Mouse (Mus musculus): Measurements from ENCODE around the gene Mmachc.
A peak's percentile ranks its signal among the peaks of the same experiment; 100 is the strongest.

Gene Mmachc

DNA sequence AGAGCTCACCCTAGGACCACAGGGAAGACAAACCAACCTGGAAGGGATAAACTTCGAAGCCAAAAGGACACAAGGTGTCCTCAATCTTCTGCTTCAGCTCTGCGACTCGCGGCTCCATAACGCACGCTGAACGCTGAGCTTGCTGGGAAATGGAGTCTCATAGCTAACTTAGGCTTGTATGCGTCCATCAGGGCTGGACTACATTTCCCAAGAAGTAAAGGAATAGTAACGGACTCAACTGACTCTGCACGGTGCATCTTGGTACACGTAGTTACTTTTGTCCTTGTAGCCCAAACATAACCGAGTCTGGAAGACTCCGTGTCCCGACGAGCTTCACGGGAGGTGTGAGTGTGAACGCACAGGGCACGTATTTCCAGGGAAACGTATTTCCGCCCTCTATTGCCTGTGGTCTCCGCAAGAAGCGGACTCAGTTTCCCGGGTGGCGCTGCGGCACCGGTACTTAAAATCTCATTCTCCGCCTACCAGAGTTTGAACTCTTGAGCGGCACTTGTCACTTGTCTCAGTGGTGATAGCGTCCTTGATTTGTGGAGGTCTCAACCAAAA lies at the start of gene Mmachc, which contains the start of gene Ccdc163:
Gene Mmachc, minus strand, starts transcription at position 206 of the 564 bp plus-strand sequence.
Gene Ccdc163, plus strand, starts transcription at position 309 of the 564 bp plus-strand sequence.
- peak; percentile 97 to 98 for DNase-seq (ENCODE audit: low spot score in 2 of 2)

DNA sequence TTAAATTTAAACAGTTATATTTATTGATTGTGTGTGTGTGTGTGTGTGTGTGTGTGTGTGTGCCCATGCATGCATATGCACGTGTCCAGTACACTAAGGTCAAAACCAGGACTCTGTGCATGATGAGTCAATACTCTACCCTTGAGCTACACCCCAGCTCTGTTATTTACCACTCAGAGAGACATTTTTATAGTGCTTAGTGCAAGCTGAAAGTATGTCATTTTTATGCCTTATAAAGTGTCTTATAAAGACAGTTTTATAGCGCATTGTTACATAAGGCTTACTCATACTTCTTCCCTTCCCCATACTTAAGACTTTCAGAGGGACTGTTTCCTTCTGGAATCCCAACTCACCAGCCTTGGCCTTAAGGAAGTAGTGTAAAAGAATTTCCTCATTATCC lies 41.5 kb upstream of the Mmachc start:
- no peak for DNase-seq (ENCODE audit: low spot score in 2 of 2)

DNA sequence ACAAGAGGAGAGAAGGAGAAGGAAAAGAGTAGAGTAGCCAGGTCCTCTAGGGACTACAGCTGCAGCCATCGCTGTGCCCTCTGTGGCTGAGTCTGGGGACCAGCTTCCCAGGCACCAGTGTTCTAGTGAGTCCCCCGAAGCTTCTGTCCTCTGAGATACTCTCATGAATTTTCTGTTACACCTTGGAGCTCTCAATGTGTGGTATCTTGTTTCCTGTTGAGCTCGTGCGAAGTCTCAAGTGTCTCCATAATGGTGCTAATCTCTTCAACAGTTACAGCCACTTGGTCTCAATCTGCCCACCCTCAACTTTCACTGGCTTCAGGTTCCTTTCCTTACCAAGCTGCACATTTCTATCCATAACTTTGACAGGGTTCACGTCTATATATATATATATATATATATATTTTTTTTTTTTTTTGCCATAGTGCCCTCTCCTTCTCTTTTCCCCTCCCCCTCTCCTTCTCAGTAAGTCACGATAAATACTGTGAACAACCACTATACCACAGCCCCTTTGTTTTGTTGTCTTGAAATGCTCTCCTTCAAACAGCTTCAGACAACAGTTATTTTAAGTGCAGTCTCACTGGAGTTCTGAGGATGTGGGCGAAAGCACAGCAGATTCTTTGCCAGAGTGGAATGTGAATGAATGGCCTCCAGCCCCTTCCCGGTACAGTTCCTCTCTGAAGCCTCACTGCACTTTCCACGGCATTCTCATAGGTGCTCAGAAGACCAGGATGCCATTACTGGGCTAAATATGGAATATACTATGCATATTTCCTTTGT lies 31.0 kb upstream of the Mmachc start:
- DNase-seq (ENCODE audit: low spot score in 2 of 2) = no peak

DNA sequence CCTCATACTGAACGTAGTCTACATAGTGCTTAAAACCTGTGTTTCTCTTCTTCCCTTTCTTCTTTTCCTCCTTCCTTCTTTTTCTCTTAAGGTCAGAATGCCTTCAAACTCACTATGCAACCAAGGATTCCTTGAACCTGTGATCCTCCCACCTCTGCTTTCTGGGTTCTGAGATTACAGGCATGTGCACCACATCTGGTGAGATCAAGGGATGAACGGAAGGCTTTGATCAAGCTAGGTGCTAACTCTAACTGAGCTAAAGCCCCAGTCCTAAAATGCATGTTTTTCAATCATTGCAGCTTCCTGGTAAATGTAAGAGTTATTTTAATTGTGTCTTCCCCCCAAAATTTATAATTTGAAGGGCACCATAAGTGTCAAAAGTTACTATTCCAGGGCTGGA lies 26.8 kb upstream of the Mmachc start:
- no peak for DNase-seq (ENCODE audit: low spot score in 2 of 2)

DNA sequence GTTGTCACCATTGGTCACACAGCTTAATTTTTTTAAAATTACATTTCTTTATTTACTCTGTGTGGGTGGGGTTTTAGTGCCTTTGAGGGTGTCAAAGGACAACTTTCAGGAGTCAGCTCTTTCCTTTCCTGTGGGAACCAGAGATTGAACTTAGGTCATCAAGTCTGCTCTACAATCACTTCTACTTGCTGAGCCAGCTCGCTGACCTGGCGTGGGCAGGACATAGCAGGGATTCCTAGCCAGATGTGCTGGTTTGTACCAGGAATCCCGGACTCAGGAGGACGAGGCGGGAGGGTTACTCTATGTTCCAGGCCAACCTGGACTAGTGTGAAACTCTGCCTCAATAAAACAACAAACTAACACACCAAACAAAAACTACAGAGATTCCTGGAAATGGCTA lies 24.1 kb upstream of the Mmachc start:
- DNase-seq (ENCODE audit: low spot score in 2 of 2) = no peak

DNA sequence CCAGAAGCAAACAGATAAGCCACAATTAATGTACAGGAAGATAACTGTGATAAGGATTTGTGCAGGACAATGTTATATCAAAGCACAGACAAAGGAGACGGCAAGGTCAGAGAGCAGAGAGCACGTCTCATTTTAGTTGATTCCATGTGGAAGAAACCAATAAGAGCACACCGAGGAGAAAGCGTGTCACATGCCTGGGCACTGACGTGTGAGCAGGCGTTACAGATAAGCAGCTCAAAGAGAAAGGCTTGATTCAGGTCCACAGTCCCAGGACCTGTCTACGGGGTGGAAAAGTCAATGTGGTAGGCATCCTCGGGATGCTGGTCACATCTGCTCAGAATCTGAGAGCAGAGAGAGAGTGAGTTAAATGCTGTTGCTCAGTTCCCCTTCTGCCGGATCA lies 22.9 kb upstream of the Mmachc start:
- DNase-seq (ENCODE audit: low spot score in 2 of 2) = no peak

DNA sequence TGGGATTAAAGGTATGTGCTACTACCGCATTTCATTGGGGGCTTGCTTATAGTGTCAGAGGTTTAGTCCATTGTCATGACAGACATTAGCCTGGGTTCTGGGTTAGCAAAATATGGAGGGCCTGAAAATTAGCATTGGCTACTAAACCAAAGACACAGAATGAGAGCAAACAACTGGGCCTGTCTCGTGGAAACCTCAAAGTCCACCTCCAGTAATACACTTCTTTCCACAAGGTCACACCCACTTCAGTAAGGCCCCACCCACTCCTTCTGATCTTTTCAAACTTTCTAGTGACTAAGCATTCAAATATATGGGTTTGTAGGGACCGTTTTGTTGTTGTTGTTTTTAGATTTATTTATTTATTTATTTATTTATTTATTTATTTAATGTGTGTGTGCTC lies 21.3 kb upstream of the Mmachc start:
- DNase-seq (ENCODE audit: low spot score in 2 of 2) = no peak

DNA sequence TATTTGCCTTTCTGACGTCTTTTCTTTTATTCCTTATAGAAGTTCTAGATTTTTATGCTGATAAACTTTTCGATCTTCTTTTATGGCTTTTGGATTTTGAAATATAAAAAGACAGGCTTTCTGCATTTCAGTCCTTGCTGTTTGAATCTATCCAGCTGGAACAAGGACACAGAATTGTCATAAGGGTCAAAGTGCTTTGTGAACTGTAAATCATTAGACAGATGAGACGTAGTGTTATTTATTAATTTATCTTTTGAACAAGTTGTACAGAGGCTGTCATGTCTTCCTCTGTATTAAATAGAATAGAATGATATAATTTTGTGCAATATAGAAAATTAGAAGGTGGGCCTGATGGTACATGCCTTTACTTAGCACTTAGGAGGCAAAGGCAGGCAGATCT lies 19.2 kb upstream of the Mmachc start:
- no peak for DNase-seq (ENCODE audit: low spot score in 2 of 2)

DNA sequence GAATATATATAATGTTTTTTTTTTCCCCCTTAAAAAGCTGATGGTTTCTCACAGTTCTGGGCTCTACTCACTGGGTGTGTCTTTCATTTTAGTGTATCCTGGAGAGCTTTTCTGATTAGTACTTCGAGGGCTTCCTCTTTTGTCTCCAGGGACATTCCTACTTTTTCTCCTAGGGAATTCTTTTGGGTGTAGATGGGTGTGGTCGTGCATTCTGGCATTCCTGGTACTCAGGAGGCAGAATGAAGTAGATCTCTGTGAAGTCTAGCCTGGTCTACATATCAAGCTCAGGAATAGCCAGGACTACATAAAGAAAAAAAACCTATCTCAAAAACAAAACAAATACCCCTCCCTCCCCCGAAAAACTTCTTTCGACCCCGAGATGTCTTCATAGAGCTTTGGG lies 17.2 kb upstream of the Mmachc start:
- DNase-seq (ENCODE audit: low spot score in 2 of 2) = no peak

DNA sequence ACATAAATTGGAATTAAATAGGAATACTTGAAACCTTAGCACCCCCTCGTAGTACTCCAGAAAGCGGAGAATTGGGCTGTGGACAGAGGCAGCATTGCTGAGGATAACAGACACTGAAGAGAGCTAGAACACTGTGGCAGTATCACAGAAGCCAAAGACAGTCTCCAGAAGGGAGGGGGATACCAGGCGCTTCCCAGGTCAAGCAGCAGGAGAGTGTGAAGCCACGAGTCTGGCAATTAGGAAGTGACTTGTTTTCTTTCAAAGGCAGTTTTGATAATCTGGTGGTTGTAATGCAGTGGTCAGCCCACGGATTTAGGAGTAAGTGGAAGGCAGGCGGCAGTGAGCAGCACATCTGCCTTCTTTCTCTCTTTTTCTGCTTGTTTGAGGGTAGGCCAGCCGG lies 14.0 kb upstream of the Mmachc start:
- DNase-seq (ENCODE audit: low spot score in 2 of 2) = no peak

DNA sequence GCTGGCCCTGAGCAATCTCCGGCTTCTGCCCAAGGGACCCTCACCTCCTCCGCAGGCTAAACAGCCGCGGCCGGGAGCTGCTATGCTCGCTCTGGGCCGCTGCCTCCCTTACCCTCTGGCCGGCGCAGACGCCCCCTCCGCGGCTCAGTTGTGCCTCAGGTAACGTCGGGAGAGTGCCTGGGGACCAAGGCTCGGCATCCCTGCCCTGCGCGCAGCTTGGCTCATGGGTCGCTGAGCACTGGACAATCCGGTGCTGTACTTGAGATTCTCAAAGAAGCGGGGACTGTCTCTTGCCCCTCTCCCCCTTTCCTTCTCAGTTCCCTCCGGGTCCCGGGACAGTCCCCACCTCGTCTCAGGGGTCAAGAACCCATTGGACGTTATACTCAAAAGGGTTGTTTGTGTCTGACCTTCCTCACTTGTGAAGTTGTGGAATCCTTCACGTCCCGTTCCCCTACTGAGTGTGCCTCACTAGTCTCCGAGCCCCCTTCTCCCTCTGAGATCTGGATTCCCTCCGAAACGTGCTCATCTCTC lies 13.0 kb upstream of the Mmachc start:
- DNase-seq (ENCODE audit: low spot score in 2 of 2) = no peak

DNA sequence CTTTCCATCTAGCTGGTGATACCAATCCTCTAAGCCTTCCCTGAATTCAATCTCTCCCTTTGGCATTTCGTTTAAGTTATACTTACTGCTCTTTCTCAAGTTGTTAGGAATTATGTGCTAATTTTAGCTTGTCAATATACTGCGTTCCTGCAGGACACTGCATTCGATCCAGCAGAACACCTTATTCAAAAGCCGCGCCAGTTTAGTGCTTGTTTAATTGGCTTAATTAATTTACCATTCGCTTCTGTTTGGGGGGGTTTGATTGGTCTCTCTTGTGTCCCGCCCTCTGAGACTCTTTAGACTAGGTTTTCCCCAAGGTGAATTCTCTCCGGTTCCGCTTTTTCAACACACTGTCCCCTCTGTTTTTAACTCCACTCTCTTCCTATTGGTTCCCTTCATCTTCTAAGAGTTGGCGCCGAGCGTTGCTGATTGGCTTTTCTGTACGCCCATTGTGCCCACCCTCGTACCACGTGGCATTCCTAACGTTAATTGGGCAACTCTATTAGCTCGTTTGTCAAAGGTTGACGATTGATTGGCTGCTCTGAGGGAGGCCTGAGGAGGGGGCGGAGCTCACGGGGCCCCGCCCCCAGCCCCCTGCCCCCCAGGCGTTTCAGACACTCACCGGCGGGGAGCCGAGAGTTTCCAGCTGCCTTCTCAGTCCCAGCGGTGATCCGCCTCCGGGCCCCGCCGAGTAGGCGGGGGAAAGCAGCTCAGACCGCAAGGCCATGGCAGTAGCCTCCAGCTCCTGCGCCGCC lies 12.3 kb upstream of the Mmachc start, which contains the start of gene Tesk2:
Gene Tesk2, plus strand, starts transcription at position 606 of the 755 bp plus-strand sequence.
- peak; percentile 92 to 97 for DNase-seq (ENCODE audit: low spot score in 2 of 2)

DNA sequence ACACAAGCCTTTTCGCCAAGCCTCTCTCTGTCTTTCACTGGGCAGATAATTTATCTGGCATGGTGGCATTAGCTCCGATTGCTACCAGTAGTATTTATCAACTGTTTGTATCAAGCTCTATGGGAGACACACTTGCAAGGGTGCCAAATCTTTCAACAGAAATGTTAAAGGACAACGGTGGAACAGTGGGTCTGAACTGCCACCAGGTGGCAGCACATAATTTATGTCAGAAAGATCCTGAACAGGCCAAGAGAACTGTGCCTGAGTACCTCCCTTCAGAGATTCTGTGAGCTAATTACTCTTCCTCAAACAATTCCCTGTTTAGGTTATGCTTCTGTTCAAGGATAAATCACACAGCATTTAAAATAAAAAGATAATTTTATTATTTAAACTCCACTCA lies 11.2 kb upstream of the Mmachc start:
- peak in 1 of 2 experiments; percentile 70 for DNase-seq (ENCODE audit: low spot score in 2 of 2)

DNA sequence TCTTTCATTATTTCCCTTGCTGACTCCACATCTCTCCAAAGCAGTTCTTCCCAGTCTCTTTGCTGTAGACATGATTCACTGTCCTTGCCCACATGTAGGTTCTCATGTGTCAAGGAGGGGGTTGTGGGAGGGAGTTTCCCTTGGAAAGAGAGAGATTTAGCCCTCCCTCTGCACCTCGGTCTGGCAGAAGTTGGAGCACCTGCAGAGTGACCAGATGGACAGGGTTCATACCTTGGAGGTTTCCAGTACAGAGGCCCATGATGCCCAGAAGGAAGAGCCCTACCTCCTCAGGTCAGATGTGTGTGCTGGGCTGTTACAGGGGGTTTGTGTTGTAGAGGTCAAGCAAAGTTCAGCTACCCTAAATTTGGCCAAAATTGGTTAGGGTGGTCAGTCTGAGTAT lies 4.3 kb upstream of the Mmachc start:
- no peak for DNase-seq (ENCODE audit: low spot score in 2 of 2)

DNA sequence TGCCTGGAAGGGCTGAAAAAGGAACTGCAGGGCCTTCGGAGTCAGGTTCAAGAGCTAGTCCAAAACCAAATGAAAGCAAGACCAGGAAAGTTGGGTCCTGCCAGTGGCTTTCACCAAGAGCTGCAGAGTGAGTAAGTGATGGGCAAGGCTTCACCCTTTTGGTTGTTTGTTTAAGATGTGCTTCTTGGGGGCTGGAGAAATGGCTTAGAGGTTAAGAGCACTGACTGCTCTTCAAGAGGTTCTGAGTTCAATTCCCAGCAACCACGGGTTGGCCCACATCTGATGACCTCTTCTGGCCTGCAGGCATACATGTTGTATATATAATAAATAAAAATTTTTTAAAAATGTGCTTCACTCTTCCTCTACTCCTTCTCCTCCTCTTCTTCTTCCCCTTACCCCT lies 1.9 kb upstream of the Mmachc start:
- DNase-seq (ENCODE audit: low spot score in 2 of 2) = no peak

DNA sequence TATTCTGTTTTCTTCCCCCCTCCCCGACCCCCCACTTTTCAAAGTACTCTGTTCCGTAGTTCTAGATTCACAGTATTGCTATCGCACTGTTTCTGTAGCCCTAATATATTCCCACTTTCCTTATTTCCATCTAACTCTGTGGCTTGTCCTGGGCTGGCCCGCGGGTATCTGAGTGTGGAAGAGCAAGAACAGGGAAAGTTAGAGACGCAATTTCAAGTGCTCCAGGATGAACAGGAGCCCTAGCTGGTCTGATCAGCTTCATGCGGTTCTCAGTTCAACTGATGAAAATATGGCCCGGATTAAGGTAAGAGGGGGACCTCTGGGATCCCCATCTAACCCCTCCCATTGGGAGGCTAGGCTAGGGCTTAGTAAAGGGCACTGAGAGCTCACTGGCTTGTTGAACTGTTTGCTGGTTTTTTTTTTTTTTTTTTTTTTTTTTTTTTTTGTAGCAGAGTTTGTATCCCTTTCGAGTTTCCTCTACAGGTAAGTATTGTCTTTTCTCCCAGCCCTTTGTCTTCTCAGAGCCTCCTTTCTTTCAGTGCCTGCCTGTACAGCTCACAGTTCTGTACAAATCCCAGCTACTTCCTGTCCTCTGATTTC lies 685 bp upstream of the Mmachc start:
- no peak for DNase-seq (ENCODE audit: low spot score in 2 of 2)

DNA sequence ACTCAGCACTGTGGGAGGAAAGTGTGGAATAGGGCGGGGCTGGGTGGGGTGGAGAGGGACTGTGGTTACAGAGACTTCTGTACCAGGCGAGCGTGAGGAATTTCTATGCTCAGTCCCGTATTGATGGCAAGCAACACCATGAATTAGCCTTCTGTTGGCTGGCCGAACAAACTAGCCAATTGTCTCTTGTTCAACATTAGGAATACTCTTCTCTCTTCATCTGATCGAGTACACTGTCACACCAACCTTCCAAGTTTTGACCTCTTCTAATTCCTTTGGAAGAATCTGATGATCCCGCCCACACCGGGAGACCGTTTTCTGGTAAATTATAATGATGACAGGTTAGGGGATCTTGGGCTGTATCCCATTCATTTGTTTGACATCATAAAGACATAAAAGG lies 540 bp downstream of the Mmachc start:
- peak in 1 of 2 experiments; percentile 47 for DNase-seq (ENCODE audit: low spot score in 2 of 2)

DNA sequence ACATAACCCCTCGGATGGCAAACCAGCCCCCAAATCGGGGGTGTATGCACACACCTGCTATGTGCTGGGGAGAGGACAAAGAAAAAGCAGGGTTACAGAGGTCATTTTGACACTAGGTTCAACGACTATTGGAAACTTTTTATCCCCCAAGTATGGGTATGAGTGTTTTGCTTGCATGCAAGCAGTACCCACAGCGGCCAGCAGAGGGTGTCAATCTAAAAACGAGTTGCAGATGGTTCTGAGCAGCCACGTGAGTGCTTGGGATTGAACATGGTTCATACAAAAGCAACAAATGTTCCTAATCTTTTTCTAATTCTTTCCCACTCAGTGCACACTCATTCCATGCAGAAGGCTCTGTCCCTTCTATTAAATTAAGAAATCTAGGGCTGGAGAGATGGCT lies 4.4 kb downstream of the Mmachc start:
- DNase-seq (ENCODE audit: low spot score in 2 of 2) = peak in 1 of 2 experiments; percentile 66

DNA sequence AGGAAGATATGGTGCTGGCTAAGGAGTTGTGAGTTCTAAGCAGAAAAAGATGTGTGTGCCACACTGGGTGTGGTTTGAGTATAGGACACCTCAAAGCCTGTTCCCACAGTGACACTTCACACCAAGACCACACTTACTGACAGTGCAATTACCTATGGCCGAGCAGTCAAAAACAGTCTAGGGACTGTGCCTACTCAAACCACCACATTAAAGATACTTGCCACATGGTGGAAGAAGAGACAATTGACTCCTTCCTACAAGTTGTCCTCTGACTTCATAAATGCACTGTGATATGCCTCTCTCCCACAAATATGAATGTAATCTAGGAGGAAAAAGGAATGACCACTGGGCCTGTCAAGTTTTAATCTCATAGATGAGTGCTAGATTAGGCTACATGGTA lies 7.2 kb downstream of the Mmachc start:
- no peak for DNase-seq (ENCODE audit: low spot score in 2 of 2)

DNA sequence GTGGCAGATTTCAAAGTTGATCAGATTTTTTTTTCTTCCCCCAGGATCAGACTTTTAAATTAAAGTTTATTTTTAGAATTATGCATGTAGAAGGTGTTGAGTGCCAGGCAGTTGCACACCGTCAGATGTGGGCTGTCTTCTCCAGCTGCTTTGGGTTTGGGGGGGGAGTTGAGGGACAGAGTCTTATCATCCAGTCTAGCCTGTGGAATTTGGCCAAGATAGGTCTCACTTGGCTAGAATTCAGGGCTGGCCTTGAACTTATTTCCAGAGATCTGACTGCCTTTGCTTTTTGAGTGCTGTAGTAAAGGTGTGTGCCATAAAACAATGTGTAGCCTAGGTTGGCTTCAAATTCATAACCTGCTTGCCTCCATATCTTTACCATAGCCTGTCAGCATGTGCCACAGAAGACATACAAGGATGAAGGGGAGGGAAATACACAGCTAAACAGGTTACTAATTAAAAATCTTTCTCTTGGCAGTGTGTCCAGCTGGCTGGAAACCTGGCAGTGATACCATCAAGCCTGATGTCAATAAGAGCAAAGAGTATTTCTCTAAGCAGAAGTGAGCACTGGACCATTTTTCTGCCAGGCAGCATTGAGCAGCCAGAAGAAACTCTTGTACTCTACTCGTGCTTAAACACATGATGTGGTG lies 9.4 kb downstream of the Mmachc start:
- no peak for DNase-seq (ENCODE audit: low spot score in 2 of 2)

DNA sequence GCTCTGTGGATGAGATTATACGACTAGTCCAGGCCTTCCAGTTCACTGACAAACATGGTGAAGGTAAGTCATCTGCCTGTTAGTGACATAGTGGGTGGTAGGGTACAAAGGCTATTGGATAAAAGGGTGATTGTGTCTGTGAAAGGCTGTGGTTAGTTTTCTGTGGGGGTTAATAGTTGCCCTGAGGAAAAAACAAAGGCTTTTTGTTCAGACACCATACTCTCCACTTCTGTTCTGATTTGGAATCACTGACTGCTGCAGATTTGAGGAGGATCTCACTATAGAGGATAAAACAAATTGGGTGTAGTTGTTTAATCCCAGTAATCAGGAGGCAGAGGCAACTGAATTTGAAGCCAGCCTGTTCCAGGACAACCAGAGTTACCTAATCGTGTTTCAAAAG lies 14.4 kb downstream of the Mmachc start:
- no peak for DNase-seq (ENCODE audit: low spot score in 2 of 2)

DNA sequence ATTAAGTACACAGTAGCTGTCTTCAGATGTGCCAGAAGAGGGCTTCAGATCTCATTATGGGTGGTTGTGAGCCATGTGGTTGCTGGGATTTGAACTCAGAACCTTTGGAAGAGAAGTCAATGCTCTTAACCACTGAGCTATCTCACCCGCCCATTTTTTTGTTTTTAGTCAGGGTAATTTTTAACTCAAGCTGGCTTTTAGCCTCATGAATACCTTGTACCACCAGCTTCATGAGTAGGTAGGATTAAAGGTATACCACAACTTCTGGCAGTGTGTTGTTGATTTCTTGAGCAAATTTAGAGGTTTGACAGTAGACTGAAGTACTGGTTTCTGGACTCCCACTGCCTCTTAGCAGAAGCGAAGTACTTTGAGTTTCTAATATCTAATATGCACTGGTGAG lies 16.1 kb downstream of the Mmachc start:
- DNase-seq (ENCODE audit: low spot score in 2 of 2) = no peak

All from left cerebral cortex, adult 9 months (tissue).